Mouse (Mus musculus) bone marrow macrophage, adult 2 months (primary cell): ENCODE data around the gene Rragc.

Source experiments
- CTCF ChIP-seq: IDR thresholded peaks from 2 replicates; pipeline ENCODE4 v1.5.1; 2012; ENCODE audit warnings: low read depth, mild to moderate bottlenecking, low read length, moderate library complexity
- POLR2A ChIP-seq: IDR thresholded peaks from 2 replicates; pipeline ENCODE4 v1.6.1; 2012; ENCODE audit warnings: mild to moderate bottlenecking, low read depth, low read length, borderline replicate concordance

DNA sequence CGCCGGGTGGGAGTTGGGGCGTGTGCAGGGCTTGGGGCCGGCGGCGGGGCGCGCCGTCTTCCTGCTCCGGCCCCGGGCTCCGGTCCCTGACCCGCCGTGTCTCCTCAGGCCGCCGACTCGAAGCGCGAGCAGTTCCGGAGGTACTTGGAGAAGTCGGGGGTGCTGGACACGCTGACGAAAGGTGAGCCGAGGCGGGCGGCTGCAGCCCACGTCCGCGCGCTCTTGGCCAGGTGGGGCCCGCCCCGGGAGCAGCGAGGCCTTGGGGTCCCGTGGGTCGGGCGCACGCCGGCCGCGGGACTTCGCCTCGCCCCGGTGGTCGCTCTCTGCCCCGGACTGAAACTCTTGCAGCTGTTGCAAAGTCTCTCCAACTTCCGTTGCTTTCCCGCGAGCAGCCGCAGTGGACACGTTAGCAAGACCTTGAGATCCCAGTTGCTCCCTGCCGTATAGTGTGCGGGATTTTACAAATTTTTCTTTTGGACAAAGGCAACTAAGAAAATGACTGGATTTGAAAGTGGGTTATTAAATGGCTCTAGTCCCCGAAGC is 12.0 kb upstream of the Rragc start:
- TF ChIP-seq CTCF (no peak), POLR2A (no peak)
